Mouse (Mus musculus) cerebral cortex, adult 2 months (tissue): ENCODE data around the gene Nop10.

ENCODE experiments used
- WGBS: fragments of 180-500 bp; shearing (Covaris S2); methylation state at CpG from one replicate; pipeline ENCODE4 v1.1.7; 2018; 5-methylcytosine and 5-hydroxymethylcytosine counted together

The Nop10 gene

DNA sequence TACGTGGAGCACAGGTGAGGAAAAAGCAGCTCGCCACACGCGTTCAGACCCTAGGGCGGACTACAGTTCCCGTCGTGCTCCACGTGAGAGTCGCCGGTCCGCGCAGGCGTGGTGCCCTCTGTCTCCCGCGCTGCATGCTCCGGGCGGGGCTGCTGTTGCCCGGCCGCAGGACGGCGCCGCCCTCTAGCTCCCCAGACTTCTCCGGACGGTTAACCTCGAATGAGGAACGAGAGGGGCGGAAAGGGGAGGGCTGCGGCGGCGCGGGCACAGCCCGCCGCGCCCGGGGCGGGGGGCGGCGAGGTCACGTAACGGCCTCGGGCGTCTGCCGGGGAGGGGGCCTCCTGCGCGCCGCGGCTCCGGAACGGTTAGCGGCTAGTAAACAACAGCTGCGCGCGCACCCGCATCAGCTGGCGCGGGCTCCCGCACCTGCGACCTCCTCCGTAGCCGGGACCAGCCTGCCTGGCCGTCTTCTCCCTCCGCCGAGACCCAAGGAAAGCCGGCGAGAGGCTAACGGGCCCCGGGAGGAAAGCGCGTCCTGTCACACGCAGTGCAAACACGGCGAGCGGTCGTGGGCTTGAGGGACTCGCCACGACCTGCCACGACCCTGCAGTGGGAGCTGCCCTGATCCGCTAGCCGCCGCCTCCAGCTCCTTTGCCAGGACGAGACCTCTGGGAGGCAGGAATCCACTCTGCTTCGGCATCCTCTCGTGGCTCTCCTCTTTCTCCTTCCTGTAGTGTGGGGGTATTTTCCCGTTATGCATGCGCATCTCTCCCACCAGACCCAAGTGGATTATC is 3.9 kb downstream of the Nop10 start, which contains the start of gene Slc12a6:
Gene Slc12a6 (plus strand): TSS at position 378 of the 794 bp plus-strand sequence.
- WGBS, result under 1% methylated on average over 85 of the region's 85 CpGs

DNA sequence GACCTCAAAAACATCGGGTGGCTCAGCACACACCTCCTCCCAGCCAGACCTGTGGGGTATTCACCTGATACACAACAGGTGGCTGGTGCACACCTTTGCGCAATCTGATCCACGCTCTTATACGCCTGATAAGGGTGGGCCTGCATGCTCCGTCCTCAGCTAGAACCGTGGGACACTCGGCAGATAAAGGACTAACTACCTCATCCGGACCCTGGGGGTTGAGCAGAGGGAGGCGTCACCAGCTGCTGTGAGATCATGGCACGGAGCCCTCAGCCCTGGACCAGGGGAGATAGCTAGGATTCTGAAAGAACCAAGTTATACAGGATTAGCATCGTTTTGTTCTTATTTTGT is 4.5 kb downstream of the Nop10 start, which contains the start of gene Gm21985:
Gene Gm21985 (plus strand): TSS at position 73 of the 351 bp plus-strand sequence.
- WGBS, result 0% methylated on average over 11 of the region's 11 CpGs

DNA sequence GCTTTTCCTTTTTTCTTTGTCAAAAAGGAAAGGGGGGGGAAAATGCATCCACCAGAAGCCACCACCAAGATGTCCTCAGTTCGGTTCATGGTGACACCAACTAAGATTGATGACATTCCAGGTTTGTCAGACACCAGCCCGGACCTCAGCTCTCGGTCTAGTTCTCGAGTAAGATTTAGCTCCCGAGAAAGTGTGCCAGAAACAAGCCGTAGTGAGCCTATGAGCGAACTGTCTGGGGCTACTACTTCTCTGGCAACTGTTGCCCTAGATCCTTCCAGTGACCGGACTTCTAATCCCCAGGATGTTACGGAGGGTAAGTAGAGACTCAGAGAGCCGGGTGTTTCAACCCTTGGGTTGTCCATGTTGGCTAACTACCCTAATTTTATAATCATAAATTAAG is 5.1 kb downstream of the Nop10 start:
- under 1% methylated on average over 10 of the region's 10 CpGs for WGBS

DNA sequence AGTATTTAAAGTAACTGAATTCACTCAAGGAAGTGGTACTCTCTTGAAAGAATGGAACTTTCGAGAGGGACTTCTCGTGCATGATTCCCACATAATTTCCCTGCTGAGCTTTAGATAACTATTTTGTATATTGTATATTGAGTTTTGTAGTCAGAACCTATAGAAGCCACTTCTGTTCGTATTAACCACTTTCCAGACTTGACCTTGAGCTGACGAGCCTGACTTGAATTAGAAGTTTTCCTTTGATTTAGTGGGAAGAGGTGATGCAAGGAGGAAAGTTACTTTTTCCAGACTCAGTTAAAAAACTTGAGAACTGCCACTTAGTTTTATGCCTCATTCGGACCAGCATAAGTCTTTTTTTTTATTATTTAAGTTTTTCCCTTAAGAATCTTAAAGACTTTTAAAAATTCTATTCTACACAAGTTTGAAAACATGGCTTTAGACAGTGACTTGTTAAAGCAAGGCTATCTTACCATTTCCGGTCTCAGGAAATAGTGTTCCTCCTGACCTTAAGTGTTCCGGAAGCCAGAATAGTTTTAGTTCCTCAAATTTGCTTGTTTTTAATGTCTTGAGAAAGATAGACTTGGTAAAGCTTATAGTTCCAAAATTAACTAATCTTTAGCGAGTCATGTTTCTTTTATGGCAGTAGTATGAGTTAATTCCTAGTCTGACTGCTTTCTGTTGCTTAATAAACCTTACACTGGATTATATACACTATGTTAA is 6.0 kb downstream of the Nop10 start:
- WGBS, result 31% methylated on average over 8 of the region's 8 CpGs

DNA sequence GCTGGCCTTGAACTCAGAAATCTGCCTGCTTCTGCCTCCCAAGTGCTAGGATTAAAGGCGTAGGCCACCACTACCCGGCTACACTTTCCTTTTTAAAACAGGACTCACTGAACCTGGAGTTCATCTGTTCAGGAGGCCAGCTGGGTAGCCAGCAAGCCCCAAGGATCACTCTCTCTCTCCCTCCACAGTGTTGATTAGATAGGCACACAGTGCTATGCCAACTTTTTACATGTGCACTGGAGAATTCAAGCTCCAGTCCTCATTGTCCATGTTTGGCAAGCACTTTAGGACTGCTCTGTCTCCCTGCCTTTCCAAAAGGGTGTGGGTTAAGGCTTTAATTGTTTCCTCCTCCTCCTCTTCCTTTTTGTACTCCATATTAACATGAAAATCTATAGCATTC is 8.3 kb downstream of the Nop10 start:
- WGBS, result 79% methylated on average over 2 of the region's 2 CpGs

DNA sequence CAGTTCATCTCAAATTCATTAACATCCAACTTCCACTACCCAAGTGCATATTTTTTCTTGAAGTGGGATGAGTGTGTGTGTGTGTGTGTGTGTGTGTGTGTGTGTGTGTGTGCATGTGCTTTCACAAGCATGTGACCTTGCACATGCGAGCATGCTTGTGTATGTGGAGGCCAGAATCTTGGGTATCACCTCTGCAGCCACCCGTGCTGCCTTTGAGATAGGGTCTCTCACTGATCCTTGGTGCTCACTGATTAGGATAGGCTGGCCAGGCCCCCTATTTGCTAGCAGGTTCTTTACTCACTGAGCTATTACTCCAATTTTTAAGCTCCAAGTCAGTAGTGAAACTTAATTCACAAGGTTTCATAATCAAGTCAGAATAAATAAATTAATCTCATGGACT is 11.2 kb downstream of the Nop10 start:
- 96% methylated on average over 2 of the region's 2 CpGs for WGBS

DNA sequence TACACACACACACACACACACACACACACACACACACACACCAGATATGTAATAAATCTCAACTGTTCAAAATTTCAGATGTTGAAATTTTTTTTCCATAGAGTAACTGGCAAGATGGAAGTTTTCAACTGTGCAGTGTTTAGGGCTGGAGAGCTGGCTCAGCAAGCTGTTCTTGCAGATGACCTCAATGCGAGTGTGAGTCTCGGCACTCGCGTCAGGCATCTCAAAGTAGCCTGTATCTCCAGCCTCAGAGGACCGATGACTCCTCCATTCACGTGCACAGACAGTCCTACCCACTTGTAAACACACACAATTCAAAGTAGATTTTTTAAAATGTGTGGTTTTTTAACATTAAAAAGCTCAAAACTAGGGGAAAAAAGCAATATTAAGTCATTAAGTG is 11.7 kb downstream of the Nop10 start:
- WGBS, result 54% methylated on average over 6 of the region's 6 CpGs

DNA sequence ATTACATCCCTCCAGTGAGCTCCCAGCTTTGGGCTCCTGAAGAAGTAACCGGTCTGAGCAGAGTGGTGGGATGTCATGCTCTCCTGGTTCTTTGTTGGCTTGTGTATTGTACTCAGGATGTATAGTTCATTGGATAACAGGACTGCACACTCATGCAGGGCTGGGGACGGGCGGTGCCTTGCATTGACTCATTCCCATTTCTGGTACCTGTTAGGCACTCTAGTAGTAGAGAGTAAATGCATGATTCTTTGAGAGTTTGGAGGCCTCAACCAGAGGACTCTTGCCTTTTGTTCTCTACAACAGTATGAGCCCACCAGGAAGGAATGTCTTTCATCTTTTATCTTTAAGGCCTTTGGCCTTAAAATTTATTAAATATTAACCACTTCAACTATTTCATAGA is 15.1 kb downstream of the Nop10 start:
- 95% methylated on average over 3 of the region's 3 CpGs for WGBS

DNA sequence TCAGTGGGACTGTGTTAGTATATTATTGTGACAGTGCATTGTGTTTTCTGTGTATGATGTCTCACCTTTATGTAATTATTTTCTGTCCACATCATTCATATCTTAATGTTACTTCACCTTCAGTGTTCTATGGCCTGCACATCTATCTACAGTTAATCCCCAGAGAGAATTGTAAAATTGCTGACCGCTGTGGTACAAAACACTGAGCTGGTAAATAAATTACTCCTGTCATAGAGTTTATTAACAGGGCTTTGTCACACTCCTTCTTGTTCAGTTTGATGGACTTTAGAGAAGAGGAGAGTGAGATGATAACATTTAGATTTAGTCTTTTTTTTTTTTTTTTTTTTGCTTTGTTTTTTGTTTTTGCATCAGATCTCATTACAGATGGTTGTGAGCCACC is 21.1 kb downstream of the Nop10 start:
- 95% methylated on average over 1 of the region's 1 CpGs for WGBS

DNA sequence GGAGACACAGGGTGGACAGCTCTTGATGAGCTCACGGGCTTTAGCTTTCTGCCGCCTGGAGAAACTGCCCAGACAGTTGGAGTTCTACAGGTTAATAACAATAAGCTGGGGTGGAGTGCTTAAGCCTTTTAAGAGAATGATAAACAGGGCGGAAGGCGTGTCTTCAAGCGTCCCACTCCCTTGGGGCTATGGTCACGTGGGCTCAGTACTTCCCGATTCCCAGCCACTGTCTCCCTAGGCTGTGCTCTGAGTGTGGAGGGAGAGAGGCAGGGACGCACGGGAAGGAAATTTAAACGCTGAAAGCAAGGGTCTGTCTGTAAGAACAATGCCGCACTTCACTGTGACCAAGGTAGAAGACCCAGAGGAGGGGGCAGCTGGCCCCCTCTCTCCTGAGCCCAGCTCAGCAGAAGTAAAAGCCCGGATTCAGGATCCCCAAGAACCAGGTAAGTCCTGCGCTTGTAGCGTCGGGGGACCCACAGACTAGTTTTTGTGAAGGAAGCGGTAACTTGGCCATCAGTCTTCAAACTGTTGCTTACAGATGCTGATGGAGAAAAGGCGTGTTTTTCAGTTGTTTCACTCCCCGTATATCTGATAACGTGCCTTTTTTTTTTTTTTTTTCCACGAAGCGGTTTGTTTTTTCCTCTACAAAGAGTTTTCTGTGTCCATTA is 22.8 kb downstream of the Nop10 start:
- WGBS, result 9% methylated on average over 21 of the region's 21 CpGs

DNA sequence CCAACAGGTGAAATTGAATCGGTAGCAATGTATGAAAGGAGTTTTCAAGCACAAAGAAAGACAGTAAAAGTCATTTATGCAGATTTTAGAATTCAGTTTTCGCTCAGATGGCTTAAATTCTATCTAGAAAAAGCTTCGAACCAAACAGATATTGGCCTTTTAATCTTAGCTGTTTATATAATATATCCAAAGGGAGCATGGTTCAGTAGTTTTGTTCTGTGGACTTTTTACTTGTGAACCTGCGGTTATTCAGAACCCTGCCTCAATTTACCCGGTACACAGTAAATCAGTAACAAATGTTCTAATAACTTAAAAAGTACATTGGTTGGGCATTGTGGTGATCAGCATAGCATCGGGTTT is 23.3 kb downstream of the Nop10 start:
- 60% methylated on average over 6 of the region's 6 CpGs for WGBS

DNA sequence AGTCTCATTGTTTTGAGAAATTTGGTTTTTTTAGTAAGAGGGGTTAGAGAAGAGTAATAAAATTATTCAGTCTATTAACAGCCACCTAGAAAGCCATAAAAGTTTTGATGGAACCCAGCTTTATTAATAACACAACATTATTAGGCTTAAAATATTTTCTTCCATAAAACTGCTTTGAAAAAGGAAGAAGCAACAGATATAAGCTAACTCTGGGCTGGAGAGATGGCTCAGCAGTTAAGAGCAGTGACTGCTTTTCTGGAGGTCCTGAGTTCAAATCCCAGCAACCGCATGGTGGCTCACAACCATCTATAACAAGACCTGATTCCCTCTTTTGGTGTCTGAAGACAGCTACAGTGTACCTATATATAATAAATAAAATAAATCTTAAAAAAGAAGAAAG is 24.3 kb downstream of the Nop10 start:
- 100% methylated on average over 1 of the region's 1 CpGs for WGBS

DNA sequence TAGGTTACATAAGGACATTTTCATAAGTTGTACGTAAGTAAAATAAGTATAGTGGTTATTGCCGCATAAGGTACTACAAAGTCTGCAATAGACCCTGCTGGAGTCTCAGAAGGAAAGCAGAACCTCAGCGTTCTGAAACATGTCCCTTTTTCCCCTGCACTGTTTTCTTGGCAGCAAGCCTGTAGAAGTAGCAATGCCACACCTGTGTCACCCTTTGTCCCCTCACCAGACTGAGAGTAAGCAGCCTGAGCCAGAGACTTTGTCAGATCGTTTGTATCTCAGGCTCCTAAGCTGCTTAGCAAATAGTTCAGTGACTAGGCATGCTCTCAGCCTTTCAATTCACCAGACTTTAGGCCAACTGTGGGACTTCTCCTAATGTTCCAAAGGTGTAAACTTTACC is 25.3 kb downstream of the Nop10 start:
- 54% methylated on average over 4 of the region's 4 CpGs for WGBS

DNA sequence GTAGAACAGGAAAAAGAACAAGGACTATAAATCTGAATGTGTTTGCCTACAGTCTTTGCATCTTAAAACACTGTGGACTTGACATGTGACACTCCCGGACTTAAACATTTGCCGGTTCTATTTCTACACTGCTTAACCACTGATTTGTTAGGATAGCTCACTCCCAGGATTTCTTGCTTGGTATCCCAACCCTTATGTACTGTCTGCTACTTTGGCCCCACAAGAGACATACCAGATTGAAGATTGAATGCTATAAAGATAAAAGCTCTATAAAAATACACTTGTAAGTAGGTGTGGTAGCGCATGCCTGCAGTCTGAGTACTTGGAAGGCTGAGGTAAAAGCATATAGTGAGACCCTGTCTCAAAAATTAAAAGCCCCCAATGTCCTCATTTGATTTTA is 27.8 kb downstream of the Nop10 start:
- 55% methylated on average over 3 of the region's 3 CpGs for WGBS

DNA sequence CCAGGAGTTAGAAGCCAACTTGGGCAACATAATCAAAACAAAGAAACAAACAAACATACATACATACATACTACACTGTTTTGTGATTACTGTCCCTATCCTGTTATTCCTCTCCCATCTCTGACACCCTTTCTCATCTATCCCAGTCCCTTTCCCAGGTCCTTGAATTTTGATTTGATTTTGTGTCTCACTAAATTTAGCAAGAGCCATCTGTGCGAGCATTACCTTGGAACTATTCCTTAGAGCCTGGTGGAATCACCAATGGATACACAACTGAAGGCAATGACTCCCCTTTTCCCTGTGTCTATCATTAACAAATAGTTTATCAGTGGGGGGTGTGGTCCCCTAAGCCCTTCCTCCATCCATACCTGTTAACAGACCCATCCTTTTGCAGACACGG is 31.1 kb downstream of the Nop10 start:
- 48% methylated on average over 2 of the region's 2 CpGs for WGBS

DNA sequence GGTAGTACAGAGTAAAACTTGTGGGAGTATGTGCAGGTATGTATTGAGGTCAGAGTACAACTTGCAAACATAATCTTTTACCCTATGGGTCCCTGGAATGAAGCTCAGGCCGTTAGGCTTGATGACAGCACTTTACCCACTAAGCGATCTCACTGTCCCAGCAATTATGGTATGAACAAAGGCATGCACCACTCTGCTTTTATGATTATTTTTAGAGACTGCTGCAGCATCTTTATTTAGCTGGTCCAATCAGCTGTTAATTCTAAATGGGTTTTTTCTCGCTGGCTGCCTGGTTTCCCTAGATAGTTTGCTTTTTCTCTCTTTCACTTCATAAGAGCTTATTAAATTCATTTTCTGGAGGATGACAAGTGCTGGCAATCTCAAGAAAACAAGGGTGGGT is 34.5 kb downstream of the Nop10 start:
- WGBS, result 40% methylated on average over 3 of the region's 3 CpGs

DNA sequence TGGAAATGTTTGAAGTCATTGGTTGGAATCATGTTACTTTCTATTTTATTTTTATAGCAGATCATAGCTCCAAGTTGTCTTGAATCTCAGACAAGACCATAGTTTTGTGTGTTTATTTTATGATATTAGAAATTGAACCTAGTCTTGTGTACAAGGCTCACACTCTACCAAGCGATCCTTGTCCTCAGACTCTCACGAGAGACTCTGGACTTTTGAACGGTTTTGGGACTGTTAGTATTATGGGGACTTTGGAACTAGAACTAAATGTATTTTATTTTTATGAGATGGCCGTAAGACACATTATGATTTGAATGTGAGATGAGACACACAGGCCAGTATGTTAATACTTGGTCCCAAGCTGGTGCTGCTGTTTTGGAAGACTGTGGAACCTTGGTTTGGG is 36.5 kb downstream of the Nop10 start:
- 87% methylated on average over 4 of the region's 4 CpGs for WGBS

DNA sequence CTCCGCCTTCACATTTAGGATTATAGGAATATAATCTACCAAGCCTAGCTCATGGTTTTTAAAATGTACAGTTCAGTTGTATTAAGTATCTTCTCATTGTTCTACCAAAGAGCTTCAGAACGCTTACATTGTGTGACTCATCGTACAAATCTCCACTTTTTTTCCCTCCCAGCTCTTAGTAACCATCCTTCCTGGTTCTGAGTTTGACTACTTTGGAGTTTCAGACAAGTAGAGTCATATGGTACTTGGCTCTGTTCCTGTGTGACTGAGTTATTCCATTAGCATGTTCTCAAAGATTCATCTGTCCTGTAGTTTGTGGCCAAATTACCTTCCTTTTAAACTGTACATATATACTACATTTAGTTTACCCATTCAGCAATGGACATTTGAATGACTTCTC is 46.9 kb downstream of the Nop10 start:
- 55% methylated on average over 3 of the region's 3 CpGs for WGBS

DNA sequence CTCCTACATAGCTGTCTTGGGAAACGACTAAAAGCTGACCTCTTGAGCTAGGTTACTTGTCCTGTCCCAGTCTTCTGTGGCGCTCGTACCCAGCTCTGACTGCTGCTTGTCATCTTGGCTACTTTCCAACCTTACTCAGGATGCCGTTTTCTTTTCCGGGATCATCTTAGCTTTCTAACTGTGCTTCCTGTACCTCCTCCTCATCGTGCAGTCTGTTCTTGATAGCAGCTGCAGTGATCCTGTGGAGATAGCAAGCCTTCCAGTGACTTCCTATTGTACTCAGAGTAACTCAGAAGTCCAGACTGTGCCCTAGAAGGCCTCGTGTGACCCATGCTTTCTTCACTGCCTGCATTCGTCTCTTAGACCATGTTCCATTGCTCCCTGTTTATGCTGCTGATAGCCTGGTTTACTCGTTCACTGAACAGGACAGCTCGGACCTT is 47.5 kb downstream of the Nop10 start:
- WGBS, result 27% methylated on average over 10 of the region's 10 CpGs
